Comparison of ENCODE assay signal across 9 mouse cellular contexts in the genomic region with DNA sequence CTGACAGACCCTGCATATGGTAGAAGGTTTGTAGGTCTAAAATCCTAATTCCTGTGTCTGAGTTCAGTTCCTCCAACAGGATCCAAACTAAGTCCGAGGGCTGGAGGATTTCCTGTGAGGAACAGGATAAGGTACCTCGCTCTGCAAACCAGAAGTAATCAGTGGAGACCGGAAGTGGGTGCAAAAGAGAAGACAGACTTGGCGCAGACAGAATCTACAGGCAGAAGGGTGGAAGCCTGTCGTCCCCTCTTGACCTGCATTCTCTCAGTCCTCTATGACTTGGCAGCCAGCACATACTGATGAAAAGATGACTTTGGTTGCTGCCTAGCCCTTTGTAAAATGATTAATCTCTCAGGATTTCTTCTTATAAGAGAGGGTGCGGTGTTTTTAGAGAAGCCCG.
DNase-seq lines count a peak whose midpoint lies in the region; ATAC-seq lines count a peak whose summit lies in the region.
"Had no signal": no experiment of that assay in that cellular context is flagged by ENCODE, and none has a peak within 500 bp of the region (broad histone marks: within the 10 kb centered on the region; RNA-seq: fewer than 3 reads in every experiment).

No protein-coding gene starts in this region.

- no peak overlapping the region for H3K9ac ChIP-seq in neural tube, embryonic 11.5 days (ENCODE audit: low read length)
- H3K9ac ChIP-seq in neural tube, embryonic 14.5 days (replicated peaks; ENCODE audit: low read depth, low read length): no peak overlapping the region

- peaks cover 43% of the 10 kb centered on the region for H3K4me1 ChIP-seq in heart, embryonic 10.5 days
- no peaks in the 10 kb centered on the region for H3K4me1 ChIP-seq in neural tube, embryonic 11.5 days (ENCODE audit: control insufficient read depth, insufficient read depth, low read length)
- H3K4me1 ChIP-seq in neural tube, embryonic 14.5 days (ENCODE audit: control insufficient read depth, insufficient read depth, low read length): peaks cover 10% of the 10 kb centered on the region

- no peak for DNase-seq in heart, embryonic 10.5 days (ENCODE audit: low spot score)
- no peak for DNase-seq in heart, adult 11 months
- DNase-seq in neural tube, embryonic 11.5 days (ENCODE audit: low spot score): no peak
- DNase-seq in neural tube, embryonic 10.5 days (ENCODE audit: extremely low spot score, low spot score): no peak
- DNase-seq in kidney, postnatal 4 days: peak; percentile 13 to 37
- no peak for DNase-seq in thymus, postnatal 4 days
- DNase-seq in thymus, postnatal 0 days (ENCODE audit: low spot score): no peak
- DNase-seq: gastrocnemius, postnatal 10 days had no signal

- H3K27me3 ChIP-seq in heart, embryonic 10.5 days (ENCODE audit: insufficient read depth, poor library complexity, severe bottlenecking): no peaks in the 10 kb centered on the region
- no peaks in the 10 kb centered on the region for H3K27me3 ChIP-seq in neural tube, embryonic 11.5 days (ENCODE audit: control insufficient read depth, insufficient read depth, low read length)
- no peaks in the 10 kb centered on the region for H3K27me3 ChIP-seq in neural tube, embryonic 14.5 days (ENCODE audit: control insufficient read depth, insufficient read depth, low read length)

- ATAC-seq in neural tube, embryonic 11.5 days (ENCODE audit: insufficient read depth, low FRiP score, low TSS enrichment): no peak
- no peak for ATAC-seq in neural tube, embryonic 14.5 days (ENCODE audit: low read depth)

- H3K4me2 ChIP-seq in neural tube, embryonic 11.5 days (ENCODE audit: low read depth): no peak overlapping the region
- H3K4me2 ChIP-seq in neural tube, embryonic 14.5 days (ENCODE audit: low read depth, low read length): no peak overlapping the region

- no peaks in the 10 kb centered on the region for H3K9me3 ChIP-seq in heart, embryonic 10.5 days
- H3K9me3 ChIP-seq in neural tube, embryonic 11.5 days (ENCODE audit: control insufficient read depth, low read length): no peaks in the 10 kb centered on the region
- H3K9me3 ChIP-seq in neural tube, embryonic 14.5 days (ENCODE audit: control insufficient read depth, low read length): no peaks in the 10 kb centered on the region

- H3K36me3 ChIP-seq in heart, embryonic 10.5 days: no peaks in the 10 kb centered on the region
- H3K36me3 ChIP-seq in neural tube, embryonic 11.5 days (ENCODE audit: control insufficient read depth, insufficient read depth, low read length): no peaks in the 10 kb centered on the region
- no peaks in the 10 kb centered on the region for H3K36me3 ChIP-seq in neural tube, embryonic 14.5 days (ENCODE audit: control insufficient read depth, insufficient read depth, low read length)

- WGBS in heart, embryonic 10.5 days: 52% methylated on average over 7 of the region's 7 CpGs
- 79% methylated on average over 7 of the region's 7 CpGs for WGBS in neural tube, embryonic 11.5 days
- 65% methylated on average over 7 of the region's 7 CpGs for WGBS in neural tube, embryonic 14.5 days

- no peak overlapping the region for H3K4me3 ChIP-seq in heart, embryonic 10.5 days
- no peak overlapping the region for H3K4me3 ChIP-seq in neural tube, embryonic 11.5 days (ENCODE audit: low read depth, low read length)
- no peak overlapping the region for H3K4me3 ChIP-seq in neural tube, embryonic 14.5 days (ENCODE audit: low read depth, low read length)

- H3K27ac ChIP-seq in heart, embryonic 10.5 days: peak overlapping the region; percentile 37
- peak overlapping the region; percentile 45; the same call in 1 of the 2 replicates for H3K27ac ChIP-seq in neural tube, embryonic 11.5 days (ENCODE audit: low read depth, low read length)
- H3K27ac ChIP-seq in neural tube, embryonic 14.5 days (ENCODE audit: low read depth, low read length): peak overlapping the region; percentile 58

Comparison
In these comparisons a context has a peak if more than half of its experiments do, and no peak if none do; other contexts are left out.
1. DNase-seq: peak in kidney, postnatal 4 days (2 of 2); none in heart, embryonic 10.5 days (single experiment), heart, adult 11 months (single experiment), neural tube, embryonic 11.5 days (single experiment), neural tube, embryonic 10.5 days (single experiment), thymus, postnatal 4 days (single experiment) and thymus, postnatal 0 days (single experiment).
2. Peak in every context shown above with its lines, with median percentiles within 50 percentile points of each other: H3K27ac ChIP-seq.